Mouse (Mus musculus) erythroblast, embryonic 14.5 days (primary cell): Measurements from ENCODE around the gene Myh9. TPM values are rescaled to one million over a fixed set of nuclear protein-coding genes. Genes with fewer than 3 reads are reported as not detected.

Experiments
- H3K27me3 ChIP-seq: 2 replicates; pipeline ENCODE4 v1.6.1; 2012; ENCODE audit warnings: inconsistent platforms; ENCODE audit not compliant: control insufficient read depth
- H3K36me3 ChIP-seq: 2 replicates; pipeline ENCODE4 v1.6.1; 2012; ENCODE audit warnings: mild to moderate bottlenecking, inconsistent platforms; ENCODE audit not compliant: control insufficient read depth
- H3K4me1 ChIP-seq: 2 replicates; pipeline ENCODE4 v1.6.1; 2012; ENCODE audit warnings: inconsistent platforms; ENCODE audit not compliant: control insufficient read depth
- H3K4me3 ChIP-seq: replicated peaks from 2 replicates; pipeline ENCODE3; 2012; ENCODE audit warnings: moderate library complexity, mild to moderate bottlenecking, inconsistent platforms
- H3K9me3 ChIP-seq: 2 replicates; pipeline ENCODE4 v1.6.1; 2012; ENCODE audit warnings: low read length, inconsistent platforms, mixed read lengths; ENCODE audit not compliant: control insufficient read depth
- GATA1 ChIP-seq: IDR thresholded peaks from 2 replicates; pipeline ENCODE4 v1.6.1; 2012; ENCODE audit warnings: low read length, inconsistent platforms, mixed read lengths
- TAL1 ChIP-seq: IDR thresholded peaks from 3 replicates; pipeline ENCODE4 v1.6.1; 2012; ENCODE audit warnings: low read length, inconsistent platforms, mixed read lengths
- polyA plus RNA-seq: library from polyadenylated mRNA; stranded (reverse); fragments of >175 nt; gene quantifications from 2 replicates; pipeline ENCODE4 v1.2.3, GENCODE M21; 2012

Gene Myh9
- polyA plus RNA-seq, 1 experiment: 10.4 TPM

DNA sequence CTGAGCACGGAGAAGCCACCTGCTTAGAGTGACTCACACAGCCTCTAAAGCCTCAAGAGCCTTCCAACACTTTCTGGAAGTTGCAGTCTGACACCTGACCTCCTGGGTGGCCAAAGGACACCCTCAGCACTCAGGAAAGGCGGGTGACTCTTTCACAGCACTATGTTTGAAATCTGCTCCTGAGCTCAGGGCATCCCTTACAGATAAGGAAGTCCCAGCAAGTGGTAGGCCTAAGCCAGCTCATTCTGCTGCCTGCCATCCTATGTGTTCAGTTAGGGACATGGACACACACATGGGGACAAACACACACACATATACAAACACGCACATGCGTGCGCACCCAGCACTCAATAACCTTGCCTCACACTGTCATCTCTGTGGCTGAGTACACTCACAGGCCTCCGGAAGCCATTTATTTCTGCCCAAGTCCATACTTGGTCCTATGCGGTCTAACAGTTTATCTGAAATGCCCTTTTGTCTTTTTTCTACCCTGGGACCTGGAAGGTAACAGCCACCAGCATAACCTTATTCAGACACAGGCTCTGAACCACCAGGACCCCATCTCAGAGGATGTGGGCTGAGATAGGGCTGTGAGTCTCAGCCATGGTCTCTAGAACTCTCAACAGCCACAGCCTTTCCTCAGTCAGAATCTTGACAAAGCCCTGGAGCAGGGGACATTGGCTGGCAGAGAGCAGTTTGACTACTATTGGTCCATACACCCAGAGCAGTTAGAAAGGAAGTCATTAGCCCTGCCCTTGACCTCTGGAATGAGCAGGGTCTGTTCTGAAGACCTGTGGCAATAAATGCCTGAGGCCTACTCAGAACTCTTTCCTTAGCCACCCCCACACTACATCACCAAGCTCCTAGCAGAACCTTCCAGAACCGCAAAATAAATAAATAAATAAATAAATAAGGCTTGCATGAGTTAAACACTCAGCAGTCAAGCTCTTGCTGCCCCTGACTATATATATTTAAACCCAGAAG lies 42.2 kb downstream of the Myh9 start:
- no peak overlapping the region for H3K4me3 ChIP-seq
- TF ChIP-seq TAL1: no peak
- TF ChIP-seq GATA1: no peak
- no peaks in the 10 kb centered on the region for H3K27me3 ChIP-seq
- peaks cover 26% of the 10 kb centered on the region for H3K4me1 ChIP-seq
- no peaks in the 10 kb centered on the region for H3K9me3 ChIP-seq
- H3K36me3 ChIP-seq: peaks cover 98% of the 10 kb centered on the region

DNA sequence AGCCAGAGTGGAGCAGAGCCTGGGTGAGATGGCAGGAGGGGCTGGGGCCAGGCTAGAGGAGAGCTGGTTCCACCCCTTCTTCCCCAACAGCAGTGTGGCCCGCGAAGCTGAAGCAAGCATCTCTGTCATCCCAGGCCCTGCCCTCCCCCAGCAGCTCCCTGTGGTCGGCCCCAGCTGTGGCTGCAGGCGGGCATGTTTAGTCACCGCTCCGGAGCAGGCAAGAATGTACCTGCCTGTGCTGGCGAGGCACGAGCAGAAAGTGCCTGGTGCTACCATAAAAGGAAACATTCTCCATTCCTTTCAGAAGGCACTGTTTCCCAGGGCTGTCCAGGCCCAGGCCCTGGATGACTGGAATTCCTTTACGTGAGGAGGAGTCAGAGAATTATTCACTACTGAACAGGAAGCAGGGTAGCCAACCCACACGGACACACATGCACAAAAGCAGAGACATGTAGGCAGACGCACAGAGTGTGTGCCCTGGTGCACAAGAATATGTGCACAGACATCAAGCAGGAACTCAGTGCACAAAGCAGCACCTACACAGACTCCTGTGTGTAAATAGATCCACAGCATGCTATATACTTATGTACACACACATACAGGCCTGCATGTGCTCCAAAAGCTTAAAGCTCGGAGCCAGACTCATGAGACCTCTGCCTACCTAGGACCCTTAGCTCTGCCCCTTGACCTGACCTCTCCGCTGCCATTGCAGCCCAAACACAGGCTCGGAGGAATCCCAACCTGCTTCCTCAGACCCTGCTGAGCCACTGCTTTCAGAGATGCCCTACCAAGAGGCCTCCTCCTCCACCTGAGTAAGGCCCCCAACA lies 43.1 kb downstream of the Myh9 start:
- H3K27me3 ChIP-seq: no peaks in the 10 kb centered on the region
- no peak overlapping the region for H3K4me3 ChIP-seq
- peaks cover 23% of the 10 kb centered on the region for H3K4me1 ChIP-seq
- peaks cover 97% of the 10 kb centered on the region for H3K36me3 ChIP-seq
- H3K9me3 ChIP-seq: no peaks in the 10 kb centered on the region
- TF ChIP-seq TAL1: no peak
- no peak for TF ChIP-seq GATA1

DNA sequence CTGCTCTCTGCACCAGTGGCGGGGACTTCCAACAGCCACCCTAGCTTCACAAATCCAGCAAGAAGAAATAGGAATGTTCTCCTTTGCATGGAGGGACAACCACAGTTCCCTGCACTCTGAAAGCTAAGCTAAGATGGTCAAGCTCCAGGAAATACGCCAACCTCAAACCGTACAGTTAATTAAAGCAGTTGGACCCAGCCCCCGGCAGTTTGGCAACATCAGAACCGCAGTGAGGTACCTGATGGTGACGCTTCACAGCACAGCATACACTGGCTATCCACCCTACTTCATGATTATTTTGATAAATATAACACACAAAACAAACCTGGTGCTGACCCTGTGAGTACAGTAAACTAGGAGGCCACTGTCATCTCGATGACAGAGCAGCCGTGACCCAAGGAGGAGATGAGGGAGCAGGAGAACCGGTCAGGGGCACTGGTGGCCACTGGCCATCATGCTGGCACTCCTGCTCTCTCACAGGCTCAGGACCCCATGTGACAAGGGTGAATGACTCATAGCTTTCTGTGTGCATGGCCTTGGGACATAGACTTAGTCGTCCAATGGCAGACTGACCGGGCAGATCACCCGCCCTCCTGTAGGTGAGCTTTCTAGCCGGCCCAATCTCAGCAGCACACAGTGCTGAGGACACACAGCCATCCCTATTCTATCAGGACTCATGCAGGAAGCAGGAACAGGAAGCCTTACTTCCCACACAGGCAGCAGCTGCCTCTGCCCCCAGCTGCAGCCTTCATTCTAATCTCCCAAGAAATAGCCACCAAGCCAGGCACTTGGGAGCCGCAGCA lies 44.2 kb downstream of the Myh9 start:
- TF ChIP-seq TAL1 (no peak), GATA1 (no peak)
- H3K9me3 ChIP-seq: no peaks in the 10 kb centered on the region
- H3K4me3 ChIP-seq: no peak overlapping the region
- peaks cover 97% of the 10 kb centered on the region for H3K36me3 ChIP-seq
- H3K4me1 ChIP-seq: peaks cover 22% of the 10 kb centered on the region
- H3K27me3 ChIP-seq: no peaks in the 10 kb centered on the region

DNA sequence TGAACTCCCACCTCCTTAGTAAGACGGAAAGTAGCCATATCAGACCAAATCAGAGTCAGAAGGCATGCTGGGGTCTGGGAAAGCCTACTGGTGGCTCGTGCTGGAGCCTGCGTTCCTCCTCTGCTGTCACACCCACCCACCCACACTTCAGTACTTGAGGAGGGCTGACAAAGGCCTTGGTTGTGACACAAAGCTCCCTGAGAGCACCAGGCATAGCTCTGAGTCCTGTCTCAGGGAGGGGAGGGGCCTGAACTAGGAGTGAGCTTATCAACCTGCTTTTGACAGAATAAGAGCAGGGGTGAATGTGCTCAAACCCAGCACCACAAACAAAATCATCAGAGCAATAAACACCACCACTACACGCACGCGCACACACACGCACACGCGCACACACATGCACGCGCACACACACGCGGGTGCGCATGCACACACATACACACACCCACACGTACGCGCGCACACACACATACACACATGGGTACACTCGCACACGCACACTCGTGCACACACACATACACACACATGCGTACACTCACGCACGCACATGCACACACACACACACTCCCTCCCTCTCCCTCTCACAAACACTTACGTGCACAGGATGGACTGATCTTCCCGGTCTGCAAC lies 45.5 kb downstream of the Myh9 start:
- no peak overlapping the region for H3K4me3 ChIP-seq
- peaks cover 22% of the 10 kb centered on the region for H3K4me1 ChIP-seq
- H3K27me3 ChIP-seq: no peaks in the 10 kb centered on the region
- no peak for TF ChIP-seq TAL1
- TF ChIP-seq GATA1: no peak
- peaks cover 97% of the 10 kb centered on the region for H3K36me3 ChIP-seq
- no peaks in the 10 kb centered on the region for H3K9me3 ChIP-seq

DNA sequence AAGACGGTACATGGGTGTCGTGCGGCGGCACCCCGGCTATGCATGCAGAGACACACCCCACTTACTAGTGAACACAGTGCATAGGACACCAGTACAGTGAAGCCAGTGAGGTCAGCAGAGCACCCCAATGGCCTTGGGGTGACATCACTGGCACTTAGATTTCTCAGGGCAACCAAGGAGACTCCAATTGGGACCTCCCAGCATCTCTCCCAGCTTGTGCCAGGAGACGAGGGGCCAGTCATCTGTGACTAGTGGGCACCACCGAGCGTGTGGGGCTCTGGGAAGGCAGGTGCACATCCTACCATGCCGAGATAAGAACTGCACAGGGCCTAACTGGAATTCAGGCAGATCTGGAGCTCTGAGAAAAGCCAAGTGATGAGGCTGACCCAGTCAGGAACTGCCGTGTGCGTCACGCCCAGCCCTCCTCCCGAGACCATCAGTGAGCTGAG lies 47.0 kb downstream of the Myh9 start:
- Histone ChIP-seq H3K36me3 (peaks cover 98% of the 10 kb centered on the region), H3K27me3 (no peaks in the 10 kb centered on the region), H3K4me1 (peaks cover 18% of the 10 kb centered on the region), H3K9me3 (no peaks in the 10 kb centered on the region), H3K4me3 (no peak overlapping the region)
- TF ChIP-seq GATA1: no peak
- TF ChIP-seq TAL1: no peak

DNA sequence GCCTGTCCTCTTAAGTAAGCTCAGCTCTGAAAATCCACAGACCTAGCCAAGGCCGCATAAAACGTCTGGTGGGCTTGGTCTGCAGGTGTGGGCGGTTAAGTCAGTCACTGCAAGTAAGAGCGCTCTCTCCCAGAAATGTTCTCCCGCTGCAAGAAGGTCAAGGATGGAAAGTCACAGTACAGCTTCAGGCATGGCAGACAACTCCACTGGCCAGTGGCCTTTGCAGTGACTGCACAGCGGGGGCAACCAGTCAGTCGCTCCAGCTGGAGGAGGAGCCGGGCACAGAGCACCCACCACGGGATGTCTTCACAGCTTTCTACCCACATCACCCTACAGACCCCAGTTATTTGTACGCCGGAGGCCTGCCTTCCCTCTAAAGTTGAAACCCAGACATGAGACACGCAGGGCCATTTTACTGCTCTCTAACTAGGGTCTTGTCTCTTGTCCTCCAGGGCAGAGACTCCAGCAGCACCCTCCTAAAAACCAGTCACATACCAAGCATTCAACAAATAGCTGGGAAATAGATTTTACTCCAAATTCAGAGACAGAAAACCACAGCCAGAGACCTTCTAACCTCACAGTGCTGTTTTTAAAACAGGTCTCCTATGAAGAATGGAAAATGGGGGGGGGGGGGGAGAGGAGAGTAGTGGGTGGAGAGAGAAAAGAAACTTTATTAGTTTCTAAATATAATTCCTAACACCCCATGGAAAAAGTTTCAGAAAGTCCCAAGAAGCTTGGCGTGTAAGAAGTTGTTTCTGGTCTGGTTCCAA lies 47.7 kb downstream of the Myh9 start:
- Histone ChIP-seq H3K36me3 (peaks cover 98% of the 10 kb centered on the region), H3K9me3 (no peaks in the 10 kb centered on the region), H3K4me3 (no peak overlapping the region), H3K4me1 (peaks cover 12% of the 10 kb centered on the region), H3K27me3 (no peaks in the 10 kb centered on the region)
- TF ChIP-seq TAL1 (no peak), GATA1 (no peak)

DNA sequence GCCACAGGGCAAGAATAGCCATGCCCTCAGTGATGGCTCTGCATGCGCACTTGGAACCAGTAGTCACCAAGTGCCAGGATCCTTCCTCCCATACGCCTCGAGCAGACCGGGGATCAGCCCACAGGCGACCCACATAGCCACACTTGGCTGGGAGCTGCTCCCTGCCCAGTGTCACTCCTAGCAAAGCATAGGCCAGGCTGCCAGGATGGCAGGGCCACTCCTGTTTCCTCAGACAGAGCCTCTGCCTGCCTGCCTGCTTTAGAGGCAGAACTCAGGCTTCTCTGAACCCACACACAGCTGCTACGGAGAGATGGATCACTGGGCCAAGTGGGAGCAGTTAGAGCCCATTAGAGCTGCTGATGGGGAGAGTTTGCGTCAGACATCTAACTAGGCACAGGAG lies 48.4 kb downstream of the Myh9 start:
- TF ChIP-seq GATA1 (no peak), TAL1 (no peak)
- Histone ChIP-seq H3K4me1 (peaks cover 4% of the 10 kb centered on the region; the same call in 1 of the 2 replicates), H3K9me3 (no peaks in the 10 kb centered on the region), H3K4me3 (no peak overlapping the region), H3K36me3 (peaks cover 98% of the 10 kb centered on the region), H3K27me3 (no peaks in the 10 kb centered on the region)
